Mouse (Mus musculus) midbrain, embryonic 11.5 days (tissue): ENCODE data around the gene Tspo. TPM values are rescaled to one million over a fixed set of nuclear protein-coding genes. Genes with fewer than 3 reads are reported as not detected.

Source experiments
- ATAC-seq: fragments of 200-750 bp; cut with Nextera tagmentation; 2 replicates; pipeline ENCODE4 v1.8.0; 2017; ENCODE audit warnings: moderate TSS enrichment, moderate library complexity; ENCODE audit not compliant: low FRiP score
- DNase-seq: peaks from one replicate; pipeline ENCODE4 v3.0.0; 2015; ENCODE audit warnings: low spot score; ENCODE audit errors: missing footprints
- H3K27ac ChIP-seq: fragments of 300-500 bp; sonication (generic); 2 replicates; pipeline ENCODE4 v1.5.1; 2014; ENCODE audit warnings: low read depth, low read length
- H3K27me3 ChIP-seq: fragments of 300-500 bp; sonication (generic); 2 replicates; pipeline ENCODE4 v1.6.1; 2014; ENCODE audit warnings: mild to moderate bottlenecking, low read length, moderate library complexity, mixed read lengths; ENCODE audit not compliant: control insufficient read depth, insufficient read depth
- H3K36me3 ChIP-seq: fragments of 300-500 bp; sonication (generic); 2 replicates; pipeline ENCODE4 v1.6.1; 2014; ENCODE audit warnings: mild to moderate bottlenecking, low read length, moderate library complexity, mixed read lengths; ENCODE audit not compliant: control insufficient read depth, insufficient read depth
- H3K4me1 ChIP-seq: fragments of 300-500 bp; sonication (generic); 2 replicates; pipeline ENCODE4 v1.6.1; 2014; ENCODE audit warnings: low read length; ENCODE audit not compliant: control insufficient read depth, insufficient read depth
- H3K4me2 ChIP-seq: fragments of 300-500 bp; sonication (generic); 2 replicates; pipeline ENCODE4 v1.6.1; 2014; ENCODE audit warnings: mild to moderate bottlenecking, moderate library complexity
- H3K4me3 ChIP-seq: fragments of 300-500 bp; sonication (generic); 2 replicates; pipeline ENCODE4 v1.5.1; 2014; ENCODE audit warnings: low read depth, low read length
- H3K9ac ChIP-seq: fragments of 300-500 bp; sonication (generic); 2 replicates; pipeline ENCODE4 v1.6.1; 2014; ENCODE audit warnings: low read length
- H3K9me3 ChIP-seq: fragments of 300-500 bp; sonication (generic); 2 replicates; pipeline ENCODE4 v1.6.1; 2016; ENCODE audit warnings: low read length; ENCODE audit not compliant: control insufficient read depth
- WGBS: fragments of 180-500 bp; shearing (Covaris S2); extraction: QIAGEN DNeasy Blood & Tissue Kit; methylation state at CpG from one replicate; pipeline ENCODE4 v1.1.7; 2014; 5-methylcytosine and 5-hydroxymethylcytosine counted together
- polyA plus RNA-seq: library from polyadenylated mRNA; unstranded; fragments of >200 nt; fragmentation: Nextera tagmentation; extraction: Ambion mirVana; gene quantifications from 2 replicates; pipeline ENCODE4 v1.2.1, GENCODE M21; 2014

The Tspo gene
- polyA plus RNA-seq, 1 experiment from 2014 or later = 27.8 TPM

- Histone ChIP-seq H3K4me1 (no peaks in the 10 kb centered on the region), H3K4me2 (no peak overlapping the region), H3K36me3 (no peaks in the 10 kb centered on the region), H3K9me3 (no peaks in the 10 kb centered on the region), H3K27ac (no peak overlapping the region), H3K9ac (no peak overlapping the region), H3K4me3 (no peak overlapping the region), H3K27me3 (no peaks in the 10 kb centered on the region)
- no peak for ATAC-seq
- 93% methylated on average over 6 of the region's 6 CpGs for WGBS
- DNase-seq = no peak
Measured at GRCm38 (mm10) chr15:83535890-83536231, 27.5 kb upstream of the Tspo start.

- DNase-seq = no peak
- Histone ChIP-seq H3K9ac (no peak overlapping the region), H3K27me3 (no peaks in the 10 kb centered on the region), H3K4me3 (no peak overlapping the region), H3K4me2 (no peak overlapping the region), H3K4me1 (no peaks in the 10 kb centered on the region), H3K36me3 (no peaks in the 10 kb centered on the region), H3K9me3 (no peaks in the 10 kb centered on the region), H3K27ac (no peak overlapping the region)
- no peak for ATAC-seq
- 92% methylated on average over 2 of the region's 2 CpGs for WGBS
Measured at GRCm38 (mm10) chr15:83538855-83539254, 24.5 kb upstream of the Tspo start.

- Histone ChIP-seq H3K9ac (no peak overlapping the region), H3K4me2 (no peak overlapping the region), H3K4me3 (no peak overlapping the region), H3K9me3 (no peaks in the 10 kb centered on the region), H3K4me1 (no peaks in the 10 kb centered on the region), H3K27ac (no peak overlapping the region), H3K27me3 (no peaks in the 10 kb centered on the region), H3K36me3 (no peaks in the 10 kb centered on the region)
- no peak for ATAC-seq
- DNase-seq = no peak
- 78% methylated on average over 4 of the region's 4 CpGs for WGBS
Measured at GRCm38 (mm10) chr15:83539905-83540304, 23.5 kb upstream of the Tspo start.

GRCm38 (mm10) chr15:83541647-83542287, 21.6 kb upstream of the Tspo start:
- H3K4me3 ChIP-seq = no peak overlapping the region
- no peaks in the 10 kb centered on the region for H3K27me3 ChIP-seq
- H3K36me3 ChIP-seq = peaks cover 4% of the 10 kb centered on the region; the same call in 1 of the 2 replicates
- no peaks in the 10 kb centered on the region for H3K4me1 ChIP-seq
- H3K4me2 ChIP-seq = no peak overlapping the region
- no peak for ATAC-seq
- no peak overlapping the region for H3K9ac ChIP-seq
- no peaks in the 10 kb centered on the region for H3K9me3 ChIP-seq
- DNase-seq = peak; percentile 14
- 81% methylated on average over 9 of the region's 9 CpGs for WGBS
- no peak overlapping the region for H3K27ac ChIP-seq

- no peak overlapping the region for H3K4me3 ChIP-seq
- H3K36me3 ChIP-seq = peaks cover 18% of the 10 kb centered on the region
- no peak overlapping the region for H3K4me2 ChIP-seq
- no peak overlapping the region for H3K27ac ChIP-seq
- H3K9me3 ChIP-seq = no peaks in the 10 kb centered on the region
- WGBS = 90% methylated on average over 7 of the region's 7 CpGs
- H3K4me1 ChIP-seq = no peaks in the 10 kb centered on the region
- DNase-seq (peak; percentile 62), ATAC-seq (no peak)
- no peaks in the 10 kb centered on the region for H3K27me3 ChIP-seq
- H3K9ac ChIP-seq = no peak overlapping the region
Measured at GRCm38 (mm10) chr15:83546029-83546428, 17.4 kb upstream of the Tspo start.

GRCm38 (mm10) chr15:83547144-83547543, 16.2 kb upstream of the Tspo start:
- H3K36me3 ChIP-seq = peaks cover 18% of the 10 kb centered on the region
- H3K9me3 ChIP-seq = no peaks in the 10 kb centered on the region
- H3K9ac ChIP-seq = no peak overlapping the region
- no peak overlapping the region for H3K27ac ChIP-seq
- no peaks in the 10 kb centered on the region for H3K27me3 ChIP-seq
- no peak overlapping the region for H3K4me2 ChIP-seq
- H3K4me3 ChIP-seq = no peak overlapping the region
- 92% methylated on average over 8 of the region's 8 CpGs for WGBS
- ATAC-seq = no peak
- DNase-seq = peak; percentile 33
- no peaks in the 10 kb centered on the region for H3K4me1 ChIP-seq

- Histone ChIP-seq H3K9ac (no peak overlapping the region), H3K4me2 (no peak overlapping the region), H3K9me3 (no peaks in the 10 kb centered on the region), H3K27ac (no peak overlapping the region), H3K36me3 (peaks cover 18% of the 10 kb centered on the region), H3K27me3 (no peaks in the 10 kb centered on the region), H3K4me3 (no peak overlapping the region), H3K4me1 (peaks cover 4% of the 10 kb centered on the region)
- WGBS = 88% methylated on average over 2 of the region's 2 CpGs
- DNase-seq = peak; percentile 21
- ATAC-seq = no peak
Measured at GRCm38 (mm10) chr15:83550137-83550536, 13.3 kb upstream of the Tspo start.

- no peak overlapping the region for H3K4me2 ChIP-seq
- no peaks in the 10 kb centered on the region for H3K9me3 ChIP-seq
- no peak for DNase-seq
- H3K36me3 ChIP-seq = peaks cover 3% of the 10 kb centered on the region; the same call in 1 of the 2 replicates
- no peaks in the 10 kb centered on the region for H3K27me3 ChIP-seq
- no peak overlapping the region for H3K4me3 ChIP-seq
- H3K27ac ChIP-seq = no peak overlapping the region
- H3K9ac ChIP-seq = no peak overlapping the region
- ATAC-seq = no peak
- peaks cover 4% of the 10 kb centered on the region for H3K4me1 ChIP-seq
Measured at GRCm38 (mm10) chr15:83553831-83554230, 9.6 kb upstream of the Tspo start.

GRCm38 (mm10) chr15:83555161-83555974, 8.0 kb upstream of the Tspo start:
- H3K4me1 ChIP-seq = peaks cover 4% of the 10 kb centered on the region
- H3K4me2 ChIP-seq = peak overlapping the region; percentile 85
- DNase-seq = peak; percentile 99
- peak; percentile 93 for ATAC-seq
- WGBS = under 1% methylated on average over 74 of the region's 74 CpGs
- H3K4me3 ChIP-seq = peak overlapping the region; percentile 86
- H3K27ac ChIP-seq = peak overlapping the region; percentile 82
- no peaks in the 10 kb centered on the region for H3K9me3 ChIP-seq
- H3K9ac ChIP-seq = peak overlapping the region; percentile 98
- H3K36me3 ChIP-seq = no peaks in the 10 kb centered on the region
- no peaks in the 10 kb centered on the region for H3K27me3 ChIP-seq
